Mouse (Mus musculus): Measurements from ENCODE around the gene Gsta3. TPM values are rescaled to one million over a fixed set of nuclear protein-coding genes. Genes with fewer than 3 reads are reported as not detected.

Gene Gsta3
- polyA plus RNA-seq, 1 experiment from 2014 or later, result 0.62 TPM

- ATAC-seq (replicated peaks; ENCODE audit: low FRiP score), result no peak
Observed at GRCm38 (mm10) chr1:21248560-21249390, 8.4 kb downstream of the Gsta3 start.

GRCm38 (mm10) chr1:21251661-21252060 is 11.3 kb downstream of the Gsta3 start:
- H3K4me2 ChIP-seq, result no peak overlapping the region
- no peaks in the 10 kb centered on the region for H3K27me3 ChIP-seq (replicated peaks; ENCODE audit: control insufficient read depth, insufficient read depth, low read length)
- H3K4me3 ChIP-seq (ENCODE audit: low read depth, low read length), result no peak overlapping the region
- H3K36me3 ChIP-seq (ENCODE audit: control insufficient read depth, insufficient read depth, low read length), result no peaks in the 10 kb centered on the region
- no peaks in the 10 kb centered on the region for H3K4me1 ChIP-seq (replicated peaks; ENCODE audit: control insufficient read depth, insufficient read depth, low read length)
- no peak overlapping the region for H3K27ac ChIP-seq (ENCODE audit: low read depth, low read length)
- 76% methylated on average over 6 of the region's 6 CpGs for WGBS
- no peak for DNase-seq (ENCODE audit: low spot score)
- H3K9me3 ChIP-seq (ENCODE audit: control insufficient read depth, low read length), result no peaks in the 10 kb centered on the region
- no peak for ATAC-seq (replicated peaks; ENCODE audit: low FRiP score)
- no peak overlapping the region for H3K9ac ChIP-seq (ENCODE audit: low read depth, low read length)

More at GRCm38 (mm10) chr1:21248560-21249390, 8.4 kb downstream of the Gsta3 start:
- Histone ChIP-seq H3K36me3 (ENCODE audit: control insufficient read depth, insufficient read depth, low read length) (no peaks in the 10 kb centered on the region), H3K4me3 (ENCODE audit: low read depth, low read length) (no peak overlapping the region), H3K27ac (ENCODE audit: low read depth, low read length) (no peak overlapping the region), H3K27me3 (replicated peaks; ENCODE audit: control insufficient read depth, insufficient read depth, low read length) (no peaks in the 10 kb centered on the region), H3K9ac (ENCODE audit: low read depth, low read length) (no peak overlapping the region), H3K4me2 (no peak overlapping the region), H3K4me1 (replicated peaks; ENCODE audit: control insufficient read depth, insufficient read depth, low read length) (no peaks in the 10 kb centered on the region), H3K9me3 (ENCODE audit: control insufficient read depth, low read length) (no peaks in the 10 kb centered on the region)
- WGBS, result 66% methylated on average over 9 of the region's 9 CpGs
- no peak for DNase-seq (ENCODE audit: low spot score)

DNA sequence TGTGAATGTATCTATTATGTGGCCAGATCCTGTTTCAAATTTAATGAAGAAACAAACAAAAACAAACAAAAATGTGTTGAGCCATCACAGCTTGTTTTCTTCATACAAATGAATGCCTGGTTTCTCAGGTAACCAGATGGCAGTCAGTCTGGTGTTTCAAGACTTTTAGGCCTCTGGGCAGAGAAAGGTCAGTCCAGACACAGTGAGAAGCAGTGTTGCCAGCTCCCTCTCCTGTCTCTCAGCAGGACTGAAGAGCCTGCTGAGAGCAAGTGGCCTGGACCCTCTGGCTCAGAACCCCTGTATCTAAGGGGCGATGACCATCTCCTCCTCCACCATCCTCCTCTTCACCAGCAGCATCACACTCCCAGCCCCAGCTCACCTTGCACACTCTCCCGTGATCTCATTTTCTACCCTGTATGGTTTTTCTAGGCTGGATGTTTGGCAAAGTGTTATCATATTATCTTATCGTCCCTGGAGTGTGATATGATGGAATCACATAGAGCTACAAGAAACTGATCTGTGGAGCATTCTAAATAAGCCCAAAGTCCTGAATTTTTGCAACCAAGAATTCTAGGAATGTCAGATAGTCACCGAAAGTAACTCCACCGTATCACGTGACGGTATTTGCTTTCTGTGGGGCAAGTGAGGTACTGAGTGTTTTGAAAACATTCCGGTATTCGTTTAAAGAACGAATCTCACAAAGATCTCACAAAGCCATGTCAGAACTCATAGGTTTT is 12.3 kb downstream of the Gsta3 start:
- no peak for DNase-seq (ENCODE audit: low spot score)
- 74% methylated on average over 10 of the region's 10 CpGs for WGBS
- Histone ChIP-seq H3K4me1 (replicated peaks; ENCODE audit: control insufficient read depth, insufficient read depth, low read length) (no peaks in the 10 kb centered on the region), H3K27ac (ENCODE audit: low read depth, low read length) (no peak overlapping the region), H3K4me2 (no peak overlapping the region), H3K4me3 (ENCODE audit: low read depth, low read length) (no peak overlapping the region), H3K9me3 (ENCODE audit: control insufficient read depth, low read length) (no peaks in the 10 kb centered on the region), H3K36me3 (ENCODE audit: control insufficient read depth, insufficient read depth, low read length) (no peaks in the 10 kb centered on the region), H3K9ac (ENCODE audit: low read depth, low read length) (no peak overlapping the region), H3K27me3 (replicated peaks; ENCODE audit: control insufficient read depth, insufficient read depth, low read length) (no peaks in the 10 kb centered on the region)
- ATAC-seq (replicated peaks; ENCODE audit: low FRiP score), result no peak

GRCm38 (mm10) chr1:21253303-21253650 is 12.9 kb downstream of the Gsta3 start:
- WGBS, result 71% methylated on average over 1 of the region's 1 CpGs
- no peaks in the 10 kb centered on the region for H3K36me3 ChIP-seq (ENCODE audit: control insufficient read depth, insufficient read depth, low read length)
- no peak for ATAC-seq (replicated peaks; ENCODE audit: low FRiP score)

DNA sequence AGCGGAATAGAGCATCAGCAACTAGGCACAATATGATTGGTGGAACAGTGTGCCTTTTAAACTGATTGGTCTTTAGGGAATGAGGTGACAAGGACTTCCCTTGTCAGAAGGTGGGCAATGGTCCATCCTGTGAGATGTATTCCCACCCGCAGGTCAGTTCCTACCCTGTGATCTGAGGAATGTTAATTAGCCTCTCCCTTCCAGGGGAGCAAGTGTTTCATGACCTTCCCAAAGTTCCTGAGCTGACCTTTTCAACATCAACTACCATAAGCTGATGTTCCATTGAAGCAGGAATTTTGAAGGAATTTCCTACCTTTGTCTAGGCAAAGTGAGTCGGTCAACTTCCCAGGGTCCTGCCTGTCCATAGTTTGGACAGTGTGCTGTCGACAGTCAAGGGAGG is 13.5 kb downstream of the Gsta3 start:
- no peak overlapping the region for H3K4me2 ChIP-seq
- DNase-seq (ENCODE audit: low spot score) (no peak), ATAC-seq (replicated peaks; ENCODE audit: low FRiP score) (no peak)
- H3K27me3 ChIP-seq (replicated peaks; ENCODE audit: control insufficient read depth, insufficient read depth, low read length), result no peaks in the 10 kb centered on the region
- H3K9me3 ChIP-seq (ENCODE audit: control insufficient read depth, low read length), result no peaks in the 10 kb centered on the region
- no peaks in the 10 kb centered on the region for H3K4me1 ChIP-seq (replicated peaks; ENCODE audit: control insufficient read depth, insufficient read depth, low read length)
- no peak overlapping the region for H3K4me3 ChIP-seq (ENCODE audit: low read depth, low read length)
- no peaks in the 10 kb centered on the region for H3K36me3 ChIP-seq (ENCODE audit: control insufficient read depth, insufficient read depth, low read length)
- H3K9ac ChIP-seq (ENCODE audit: low read depth, low read length), result no peak overlapping the region
- no peak overlapping the region for H3K27ac ChIP-seq (ENCODE audit: low read depth, low read length)
- WGBS, result 79% methylated on average over 4 of the region's 4 CpGs

More at GRCm38 (mm10) chr1:21253303-21253650, 12.9 kb downstream of the Gsta3 start:
- Histone ChIP-seq H3K4me2 (no peak overlapping the region), H3K27ac (ENCODE audit: low read depth, low read length) (no peak overlapping the region), H3K4me1 (replicated peaks; ENCODE audit: control insufficient read depth, insufficient read depth, low read length) (no peaks in the 10 kb centered on the region), H3K9ac (ENCODE audit: low read depth, low read length) (no peak overlapping the region), H3K9me3 (ENCODE audit: control insufficient read depth, low read length) (no peaks in the 10 kb centered on the region), H3K4me3 (ENCODE audit: low read depth, low read length) (no peak overlapping the region), H3K27me3 (replicated peaks; ENCODE audit: control insufficient read depth, insufficient read depth, low read length) (no peaks in the 10 kb centered on the region)
- DNase-seq (ENCODE audit: low spot score), result no peak

DNA sequence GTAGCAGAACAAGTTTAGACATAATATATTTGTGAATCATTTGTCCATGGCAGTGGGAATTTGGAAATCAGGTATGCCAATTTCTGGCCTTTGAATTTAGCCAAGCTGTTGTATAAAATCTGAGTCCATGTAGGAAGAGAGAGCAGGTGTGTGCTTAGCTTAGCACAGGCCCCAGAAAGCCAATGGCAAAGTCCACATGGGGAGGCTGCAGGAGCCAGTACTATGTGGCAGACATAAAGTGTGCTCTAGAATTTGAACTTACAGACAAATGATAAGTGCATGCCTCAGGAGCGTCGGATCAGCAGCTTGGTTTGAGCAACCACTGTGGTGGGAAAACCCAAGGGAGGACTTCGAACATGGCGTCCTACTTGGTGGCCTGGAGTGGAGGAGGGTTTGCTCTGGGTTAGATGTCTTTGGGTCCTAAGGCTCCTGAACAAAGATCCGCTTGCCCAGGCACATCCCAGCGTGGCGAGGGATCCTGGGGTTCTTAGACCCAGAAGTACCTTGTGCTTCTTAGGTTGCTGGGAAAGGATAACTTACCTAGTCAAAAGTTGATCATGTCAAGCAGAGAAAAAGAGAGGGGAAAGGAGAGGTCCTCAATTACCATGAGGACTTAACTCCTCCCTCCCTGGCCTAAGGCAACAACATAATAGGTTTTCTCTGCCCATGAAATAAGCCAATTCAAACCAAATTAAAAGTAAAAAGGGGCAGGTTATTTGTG is 15.4 kb downstream of the Gsta3 start:
- DNase-seq (ENCODE audit: low spot score) (no peak), ATAC-seq (replicated peaks; ENCODE audit: low FRiP score) (no peak)
- Histone ChIP-seq H3K36me3 (ENCODE audit: control insufficient read depth, insufficient read depth, low read length) (no peaks in the 10 kb centered on the region), H3K9me3 (ENCODE audit: control insufficient read depth, low read length) (no peaks in the 10 kb centered on the region), H3K4me3 (ENCODE audit: low read depth, low read length) (no peak overlapping the region), H3K4me1 (replicated peaks; ENCODE audit: control insufficient read depth, insufficient read depth, low read length) (no peaks in the 10 kb centered on the region), H3K9ac (ENCODE audit: low read depth, low read length) (no peak overlapping the region), H3K27me3 (replicated peaks; ENCODE audit: control insufficient read depth, insufficient read depth, low read length) (no peaks in the 10 kb centered on the region), H3K4me2 (no peak overlapping the region), H3K27ac (ENCODE audit: low read depth, low read length) (no peak overlapping the region)
- WGBS, result 84% methylated on average over 7 of the region's 7 CpGs

- WGBS, result 71% methylated on average over 3 of the region's 3 CpGs
- H3K36me3 ChIP-seq (ENCODE audit: control insufficient read depth, insufficient read depth, low read length), result no peaks in the 10 kb centered on the region
- H3K4me3 ChIP-seq (ENCODE audit: low read depth, low read length), result no peak overlapping the region
- no peaks in the 10 kb centered on the region for H3K9me3 ChIP-seq (ENCODE audit: control insufficient read depth, low read length)
- DNase-seq (ENCODE audit: low spot score) (no peak), ATAC-seq (replicated peaks; ENCODE audit: low FRiP score) (no peak)
- H3K4me1 ChIP-seq (replicated peaks; ENCODE audit: control insufficient read depth, insufficient read depth, low read length), result no peaks in the 10 kb centered on the region
- H3K9ac ChIP-seq (ENCODE audit: low read depth, low read length), result no peak overlapping the region
- no peaks in the 10 kb centered on the region for H3K27me3 ChIP-seq (replicated peaks; ENCODE audit: control insufficient read depth, insufficient read depth, low read length)
- H3K4me2 ChIP-seq, result no peak overlapping the region
- H3K27ac ChIP-seq (ENCODE audit: low read depth, low read length), result no peak overlapping the region
Observed at GRCm38 (mm10) chr1:21256391-21256790, 16.0 kb downstream of the Gsta3 start.

- 70% methylated on average over 5 of the region's 5 CpGs for WGBS
- Histone ChIP-seq H3K36me3 (ENCODE audit: control insufficient read depth, insufficient read depth, low read length) (no peaks in the 10 kb centered on the region), H3K27ac (ENCODE audit: low read depth, low read length) (no peak overlapping the region), H3K27me3 (replicated peaks; ENCODE audit: control insufficient read depth, insufficient read depth, low read length) (no peaks in the 10 kb centered on the region), H3K9ac (ENCODE audit: low read depth, low read length) (no peak overlapping the region), H3K9me3 (ENCODE audit: control insufficient read depth, low read length) (no peaks in the 10 kb centered on the region), H3K4me1 (replicated peaks; ENCODE audit: control insufficient read depth, insufficient read depth, low read length) (no peaks in the 10 kb centered on the region), H3K4me2 (no peak overlapping the region), H3K4me3 (ENCODE audit: low read depth, low read length) (no peak overlapping the region)
- ATAC-seq (replicated peaks; ENCODE audit: low FRiP score) (no peak), DNase-seq (ENCODE audit: low spot score) (no peak)
Observed at GRCm38 (mm10) chr1:21256871-21257270, 16.5 kb downstream of the Gsta3 start.

All from liver, embryonic 11.5 days (tissue).